Comparison of ENCODE assay signal across 8 mouse cellular contexts in genomic region chr17:47593854-47594182, GRCm38 (mm10). TPM values are rescaled to one million over a fixed set of nuclear protein-coding genes. Genes with fewer than 3 reads are reported as not detected.
A peak's percentile ranks its signal among the peaks of the same experiment; 100 is the strongest.
DNase-seq lines count a peak whose midpoint lies in the region; ATAC-seq and TF ChIP-seq lines count a peak whose summit lies in the region.

No protein-coding gene starts in this region.

- H3K9me3 ChIP-seq in forebrain, embryonic 14.5 days (replicated peaks; ENCODE audit: control insufficient read depth, low read length): no peaks in the 10 kb centered on the region
- H3K9me3 ChIP-seq in liver, embryonic 13.5 days (replicated peaks): no peaks in the 10 kb centered on the region

- peaks cover 12% of the 10 kb centered on the region for H3K4me1 ChIP-seq in heart, adult 2 months (ENCODE audit: control insufficient read depth, insufficient read depth, low read length)
- H3K4me1 ChIP-seq in forebrain, embryonic 14.5 days (ENCODE audit: control insufficient read depth, insufficient read depth, low read length): peaks cover 15% of the 10 kb centered on the region
- peaks cover 76% of the 10 kb centered on the region for H3K4me1 ChIP-seq in liver, embryonic 13.5 days (replicated peaks)

- H3K27ac ChIP-seq in heart, adult 2 months: peak overlapping the region; percentile 91
- peak overlapping the region; percentile 68 for H3K27ac ChIP-seq in forebrain, embryonic 14.5 days (ENCODE audit: low read depth, low read length)
- peak overlapping the region; percentile 100 for H3K27ac ChIP-seq in liver, embryonic 13.5 days

- H3K9ac ChIP-seq in heart, adult 2 months (ENCODE audit: low read depth, low read length): peak overlapping the region; percentile 89
- H3K9ac ChIP-seq in forebrain, embryonic 14.5 days (ENCODE audit: low read length): peak overlapping the region; percentile 75
- H3K9ac ChIP-seq in liver, embryonic 13.5 days: peak overlapping the region; percentile 89

- H3ac ChIP-seq in C2C12 (ENCODE audit: control insufficient read depth, insufficient read length, low read depth): peak overlapping the region; percentile 85

- TF ChIP-seq EP300 in heart, adult 2 months (IDR thresholded peaks at IDR 0.05; ENCODE audit: insufficient read depth, low read depth, low read length): no peak

- H3K79me2 ChIP-seq in heart, adult 2 months (replicated peaks; ENCODE audit: control insufficient read depth, insufficient read depth, low read length): no peaks in the 10 kb centered on the region; the same call in 1 of the 2 replicates
- H3K79me2 ChIP-seq in C2C12 (ENCODE audit: control insufficient read depth, insufficient read depth): peaks cover 34% of the 10 kb centered on the region

- DNase-seq in heart, adult 2 months: no peak
- DNase-seq in heart, postnatal 25 days (ENCODE audit: low spot score): no peak
- no peak for DNase-seq in forebrain, embryonic 14.5 days (ENCODE audit: low spot score)
- no peak for DNase-seq in liver, embryonic 13.5 days
- no peak for DNase-seq in embryo, embryonic 10.5 days (ENCODE audit: low spot score)
- no peak for DNase-seq in thymus, postnatal 14 days
- no peak for DNase-seq in spleen, postnatal 36 days (ENCODE audit: low spot score in 2 of 2)

- peak overlapping the region; percentile 86 for H3K4me3 ChIP-seq in heart, adult 2 months
- peak overlapping the region; percentile 84 for H3K4me3 ChIP-seq in C2C12 (ENCODE audit: insufficient read depth, poor library complexity, severe bottlenecking)
- peak overlapping the region; percentile 64 for H3K4me3 ChIP-seq in forebrain, embryonic 14.5 days (ENCODE audit: low read depth, low read length)
- H3K4me3 ChIP-seq in liver, embryonic 13.5 days (replicated peaks): peak overlapping the region; percentile 72

- H3K36me3 ChIP-seq in heart, adult 2 months (ENCODE audit: control insufficient read depth, insufficient read depth, low read length): peaks cover 3% of the 10 kb centered on the region; the same call in 1 of the 2 replicates
- peaks cover 17% of the 10 kb centered on the region for H3K36me3 ChIP-seq in C2C12 (ENCODE audit: control insufficient read depth, insufficient read depth)
- peaks cover 2% of the 10 kb centered on the region; the same call in 1 of the 2 replicates for H3K36me3 ChIP-seq in forebrain, embryonic 14.5 days (ENCODE audit: control insufficient read depth, insufficient read depth, low read length)
- peaks cover 35% of the 10 kb centered on the region for H3K36me3 ChIP-seq in liver, embryonic 13.5 days

- H3K27me3 ChIP-seq in heart, adult 2 months (ENCODE audit: control insufficient read depth, insufficient read depth, low read length): no peaks in the 10 kb centered on the region
- no peaks in the 10 kb centered on the region for H3K27me3 ChIP-seq in C2C12 (ENCODE audit: control insufficient read depth, insufficient read depth, insufficient read length)
- H3K27me3 ChIP-seq in forebrain, embryonic 14.5 days (replicated peaks; ENCODE audit: control insufficient read depth, insufficient read depth, low read length): no peaks in the 10 kb centered on the region
- H3K27me3 ChIP-seq in liver, embryonic 13.5 days: no peaks in the 10 kb centered on the region

- H3K79me3 ChIP-seq in C2C12 (ENCODE audit: low read depth): peaks cover 24% of the 10 kb centered on the region

- WGBS in heart, adult 2 months: 0% methylated on average over 13 of the region's 13 CpGs
- WGBS in forebrain, embryonic 14.5 days: 1% methylated on average over 13 of the region's 13 CpGs
- WGBS in liver, embryonic 13.5 days (ENCODE audit: insufficient replicate concordance): under 1% methylated on average over 13 of the region's 13 CpGs

- H3K4me2 ChIP-seq in forebrain, embryonic 14.5 days (ENCODE audit: low read length): peak overlapping the region; percentile 98
- H3K4me2 ChIP-seq in liver, embryonic 13.5 days: peak overlapping the region; percentile 97

- TF ChIP-seq POLR2A in heart, adult 2 months (IDR thresholded peaks at IDR 0.05; ENCODE audit: insufficient read depth, low read depth, low read length): no peak

- no peak for ATAC-seq in forebrain, embryonic 14.5 days
- ATAC-seq in liver, embryonic 13.5 days (ENCODE audit: low read depth): no peak

- no peak for TF ChIP-seq CTCF in heart, adult 2 months (IDR thresholded peaks at IDR 0.05)
- TF ChIP-seq CTCF in C2C12 (IDR thresholded peaks at IDR 0.05; ENCODE audit: control insufficient read depth, insufficient read depth, insufficient read length): no peak

- intact Hi-C loops in heart, adult 2 months (cut with DNase I): loop anchor here (1.0 to 2.0 kb wide), 2 partner anchors 17 to 83 kb away; partner anchors contain the start of genes Bysl, Gm20517 and Med20
- intact Hi-C loops in heart, postnatal 25 days (cut with DNase I): loop anchor here (2.0 kb wide), 1 partner anchor 81 kb away; no protein-coding TSS in a partner anchor

TF ChIP-seq in C2C12, 6 proteins besides CTCF, POLR2A, EP300 and RAD21:
- TF ChIP-seq USF1 (IDR thresholded peaks at IDR 0.05; ENCODE audit: low read depth): no peak
- TF ChIP-seq MYOD1 (IDR thresholded peaks at IDR 0.05; ENCODE audit: control insufficient read depth, insufficient read length, low read depth): no peak
- no peak for TF ChIP-seq FOSL1 (IDR thresholded peaks at IDR 0.05; ENCODE audit: insufficient read depth, low read length, poor library complexity, severe bottlenecking)

RNA-seq across cellular contexts. Expression of gene Bysl, which starts 17.5 kb away (rescaled TPM):
- total RNA-seq in heart, adult 2 months (2021): 10 to 100 TPM; 15.7 to 15.9 TPM
- 13.2 and 15.6 TPM in 2 replicates for polyA plus RNA-seq in heart, adult 2 months (2012; rRNA removed)
- total RNA-seq in heart, postnatal 25 days (2021): 10 to 100 TPM; 15.0 to 15.8 TPM
- 42.6 TPM for polyA plus RNA-seq in C2C12 (2012; fragmentation: generic; extraction: Trizol)
- polyA plus RNA-seq in forebrain, embryonic 14.5 days (2014; fragmentation: Nextera tagmentation; extraction: Ambion mirVana): 25.1 and 33.2 TPM in 2 replicates
- 28.0 and 28.4 TPM in 2 replicates for polyA plus RNA-seq in liver, embryonic 13.5 days (2015; fragmentation: Nextera tagmentation; extraction: Ambion mirVana)

RNA-seq across cellular contexts. Expression of gene Med20, which starts 17.6 kb away (rescaled TPM):
- total RNA-seq in heart, adult 2 months (2021): 10 to 100 TPM; 13.5 to 15.0 TPM
- polyA plus RNA-seq in heart, adult 2 months (2012; rRNA removed): 17.4 and 25.1 TPM in 2 replicates
- 10 to 100 TPM; 18.3 to 20.1 TPM for total RNA-seq in heart, postnatal 25 days (2021)
- 25.8 TPM for polyA plus RNA-seq in C2C12 (2012; fragmentation: generic; extraction: Trizol)
- 55.4 and 55.5 TPM in 2 replicates for polyA plus RNA-seq in forebrain, embryonic 14.5 days (2014; fragmentation: Nextera tagmentation; extraction: Ambion mirVana)
- 26.0 and 26.1 TPM in 2 replicates for polyA plus RNA-seq in liver, embryonic 13.5 days (2015; fragmentation: Nextera tagmentation; extraction: Ambion mirVana)

RNA-seq across cellular contexts. Expression of gene Gm20517, which starts 17.6 kb away (rescaled TPM):
- total RNA-seq in heart, adult 2 months (2021): 1 to 10 TPM; 2.8 TPM
- polyA plus RNA-seq in heart, adult 2 months (2012; rRNA removed): 0.27 and 1.5 TPM in 2 replicates
- 1 to 10 TPM; 2.3 to 2.5 TPM for total RNA-seq in heart, postnatal 25 days (2021)
- 1.3 TPM for polyA plus RNA-seq in C2C12 (2012; fragmentation: generic; extraction: Trizol)
- polyA plus RNA-seq in forebrain, embryonic 14.5 days (2014; fragmentation: Nextera tagmentation; extraction: Ambion mirVana): 1.8 and 3.6 TPM in 2 replicates
- 1.8 TPM in 2 replicates for polyA plus RNA-seq in liver, embryonic 13.5 days (2015; fragmentation: Nextera tagmentation; extraction: Ambion mirVana)

RNA-seq across cellular contexts. Expression of gene Usp49, which starts 36.7 kb away (rescaled TPM):
- total RNA-seq in heart, adult 2 months (2021): 1 to 10 TPM; 3.4 to 3.6 TPM
- polyA plus RNA-seq in heart, adult 2 months (2012; rRNA removed): 2.9 and 3.6 TPM in 2 replicates
- total RNA-seq in heart, postnatal 25 days (2021): 1 to 10 TPM; 3.3 to 4.0 TPM
- polyA plus RNA-seq in C2C12 (2012; fragmentation: generic; extraction: Trizol): 3.2 TPM
- polyA plus RNA-seq in forebrain, embryonic 14.5 days (2014; fragmentation: Nextera tagmentation; extraction: Ambion mirVana): 5.9 and 6.6 TPM in 2 replicates
- polyA plus RNA-seq in liver, embryonic 13.5 days (2015; fragmentation: Nextera tagmentation; extraction: Ambion mirVana): 3.3 and 4.1 TPM in 2 replicates
